Mouse (Mus musculus) MEL-GATA-1-ER (cell line): Measurements from ENCODE around the gene Fgfr2.

ENCODE experiments used
- DNase-seq: peaks from one replicate; pipeline ENCODE4 v3.0.0-alpha.2; 2012; ENCODE audit warnings: low read depth; ENCODE audit errors: extremely low read depth

The Fgfr2 gene

GRCm38 (mm10) chr7:130788950-130789349 lies 2334.2 kb downstream of the Fgfr2 start:
- no peak for DNase-seq

- no peak for DNase-seq
These were observed 2335.6 kb downstream of the Fgfr2 start for GRCm38 (mm10) chr7:130787537-130787936.

- no peak for DNase-seq
These were observed 2336.4 kb downstream of the Fgfr2 start for GRCm38 (mm10) chr7:130786708-130787107.

DNA sequence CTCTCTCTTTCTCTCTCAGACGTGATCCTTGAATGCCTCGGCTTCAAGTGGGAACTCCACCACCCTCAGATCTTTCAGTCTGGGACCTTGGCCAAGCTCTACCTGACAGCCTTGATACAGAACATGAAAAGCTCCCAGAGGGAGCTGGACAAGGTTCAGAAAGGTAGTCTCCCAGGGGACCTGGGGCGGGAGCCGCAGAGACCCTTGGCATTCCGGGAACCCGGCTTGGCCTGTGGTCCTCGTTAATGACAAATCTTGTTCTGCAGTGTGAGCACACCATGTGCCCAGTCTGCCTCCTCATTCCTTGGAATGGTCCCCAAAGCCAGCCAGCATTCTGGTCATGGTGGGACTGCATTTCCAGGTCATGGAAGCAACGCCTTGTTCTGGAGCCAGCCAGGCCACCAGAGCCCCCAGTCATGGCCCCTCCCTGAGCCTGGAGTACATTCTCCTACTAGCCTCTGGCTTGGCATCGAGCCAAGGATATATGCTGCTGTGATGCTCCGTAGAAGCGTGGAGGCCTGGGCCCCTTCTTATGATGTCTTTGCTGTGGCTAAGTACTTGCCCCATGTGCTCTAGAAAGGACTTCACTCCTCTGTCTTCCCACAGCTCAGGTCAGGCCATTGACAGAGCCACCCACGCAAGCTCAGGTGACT lies 2337.1 kb downstream of the Fgfr2 start:
- no peak for DNase-seq

DNA sequence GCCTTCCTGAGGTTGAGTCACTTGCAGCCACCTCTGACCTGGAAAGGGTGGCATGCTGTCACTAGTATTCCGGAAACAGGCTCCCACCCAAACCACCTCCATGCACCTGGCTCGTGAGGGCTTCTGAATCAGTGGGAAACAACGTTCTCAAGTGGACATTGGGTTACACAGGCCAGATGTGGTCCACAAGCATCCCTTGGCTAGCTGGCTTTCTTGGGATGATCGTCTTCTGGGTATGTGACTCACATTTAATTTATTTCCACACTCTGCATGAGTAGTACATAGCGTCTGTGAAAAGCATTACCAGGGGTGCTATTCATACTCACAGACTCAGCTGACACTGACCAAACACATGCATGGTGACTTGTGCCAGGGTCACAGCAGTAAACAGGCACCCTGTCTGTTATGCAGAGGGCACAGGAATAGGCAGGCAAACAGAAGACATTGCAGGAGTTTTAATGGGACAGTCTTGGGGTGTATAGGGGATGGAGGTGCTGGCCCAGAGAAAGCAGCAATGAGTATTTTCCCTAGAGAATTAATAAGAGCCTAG lies 2340.6 kb downstream of the Fgfr2 start:
- no peak for DNase-seq

- DNase-seq = no peak
These were observed 2342.2 kb downstream of the Fgfr2 start for GRCm38 (mm10) chr7:130780866-130781419.

GRCm38 (mm10) chr7:130773914-130774630 lies 2349.1 kb downstream of the Fgfr2 start, which contains the start of gene Btbd16:
TSS of gene Btbd16 (plus strand) at chr7:130774069.
- peak; percentile 63 for DNase-seq

DNA sequence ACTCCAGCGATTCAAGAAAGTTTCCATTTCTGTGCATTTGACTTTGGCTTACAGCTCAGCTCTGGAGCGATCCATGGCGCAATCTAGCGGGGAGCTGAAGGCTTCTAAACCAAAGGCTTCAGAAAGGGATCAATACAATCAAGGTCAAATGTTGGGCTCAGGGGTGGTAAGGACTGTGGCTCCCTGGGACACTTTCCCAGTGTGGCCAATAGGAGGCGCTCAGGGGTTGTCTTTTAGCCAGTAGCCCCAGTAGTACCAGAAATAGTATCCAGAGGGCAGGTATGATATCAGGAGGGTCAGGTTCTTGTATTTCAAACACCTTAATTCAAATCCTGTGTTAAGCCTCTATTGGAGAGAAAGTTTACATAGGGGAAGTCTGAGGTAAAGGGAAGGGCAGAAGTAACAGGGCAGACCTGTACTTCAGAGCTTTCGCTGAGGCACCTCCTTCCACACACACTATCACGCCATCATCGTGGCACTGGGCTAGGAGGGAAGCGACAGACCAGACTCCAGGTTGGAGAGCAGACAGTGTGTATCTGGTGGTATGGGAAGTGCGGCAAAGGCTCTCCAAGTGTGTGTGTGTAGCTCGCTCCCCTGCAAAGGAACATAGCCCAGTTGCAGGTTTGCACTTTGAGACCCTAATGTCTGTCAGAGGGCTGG lies 2349.8 kb downstream of the Fgfr2 start:
- peak; percentile 32 for DNase-seq

DNA sequence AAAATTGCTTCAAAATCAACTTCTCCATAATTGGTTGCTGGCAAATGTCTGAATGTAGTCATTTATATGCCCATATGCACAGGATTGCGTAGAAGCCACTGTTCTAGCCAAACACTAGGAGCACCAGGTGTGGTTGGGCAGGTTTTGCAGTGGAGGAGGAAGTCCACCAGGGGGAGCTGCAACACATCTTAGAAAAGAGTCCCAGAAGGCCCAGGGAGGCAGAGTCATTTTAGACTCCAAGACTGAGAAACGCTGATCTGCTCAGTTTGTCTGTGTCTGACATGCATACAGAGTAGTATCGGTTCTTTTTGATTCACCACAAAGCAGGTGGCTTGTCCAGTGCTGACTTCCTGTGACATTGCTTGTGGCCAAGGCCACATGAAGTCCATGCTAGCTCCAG lies 2352.4 kb downstream of the Fgfr2 start:
- peak; percentile 50 for DNase-seq

- no peak for DNase-seq
These were observed 2355.0 kb downstream of the Fgfr2 start for GRCm38 (mm10) chr7:130768151-130768550.

GRCm38 (mm10) chr7:130766411-130767170 lies 2356.6 kb downstream of the Fgfr2 start:
- no peak for DNase-seq

GRCm38 (mm10) chr7:130764160-130764559 lies 2359.0 kb downstream of the Fgfr2 start:
- no peak for DNase-seq

DNA sequence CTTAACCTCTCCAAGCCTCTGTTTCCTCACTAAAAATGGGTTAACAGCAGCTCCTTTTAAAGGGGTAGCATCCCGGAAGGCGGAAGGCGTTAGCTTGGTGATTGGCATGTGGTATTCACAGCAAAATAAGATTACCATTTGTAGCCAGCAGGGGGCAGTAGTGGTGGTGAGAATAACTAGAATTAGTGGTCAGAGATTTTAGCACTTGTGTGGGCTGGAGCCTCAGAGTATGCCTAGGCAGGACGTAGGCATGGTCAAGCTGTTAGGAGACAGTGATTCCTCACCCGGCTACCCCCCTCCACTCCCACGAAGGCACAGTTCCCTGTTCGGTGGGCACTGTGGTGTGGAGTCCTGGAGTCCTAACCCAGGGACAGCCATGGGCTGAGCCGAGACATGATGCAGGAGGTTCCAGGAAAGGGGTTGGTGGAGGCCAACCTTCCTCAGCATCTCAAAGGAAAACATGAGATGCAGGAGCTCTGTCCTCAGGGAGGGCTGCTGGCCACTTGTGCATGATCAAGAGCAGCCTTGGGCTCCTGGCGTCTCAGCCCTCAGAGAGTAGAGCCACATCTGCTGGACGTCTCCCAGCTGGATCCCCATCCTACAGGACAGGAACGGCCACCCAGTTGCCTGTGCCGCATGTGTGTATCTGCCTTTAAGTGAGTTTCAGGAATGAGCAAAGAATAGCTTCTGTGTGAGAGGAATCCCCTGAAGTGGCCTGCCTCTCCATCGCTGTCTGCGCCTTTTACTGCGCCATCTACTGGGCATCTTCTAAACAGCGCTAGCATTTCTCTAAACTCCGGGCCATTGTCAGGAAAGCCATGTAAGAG lies 2360.9 kb downstream of the Fgfr2 start:
- DNase-seq = peak; percentile 53

- no peak for DNase-seq
These were observed 2365.8 kb downstream of the Fgfr2 start for GRCm38 (mm10) chr7:130757326-130757865.

- no peak for DNase-seq
These were observed 2366.8 kb downstream of the Fgfr2 start for GRCm38 (mm10) chr7:130756343-130756835.

GRCm38 (mm10) chr7:130754790-130755189 lies 2368.4 kb downstream of the Fgfr2 start:
- no peak for DNase-seq

DNA sequence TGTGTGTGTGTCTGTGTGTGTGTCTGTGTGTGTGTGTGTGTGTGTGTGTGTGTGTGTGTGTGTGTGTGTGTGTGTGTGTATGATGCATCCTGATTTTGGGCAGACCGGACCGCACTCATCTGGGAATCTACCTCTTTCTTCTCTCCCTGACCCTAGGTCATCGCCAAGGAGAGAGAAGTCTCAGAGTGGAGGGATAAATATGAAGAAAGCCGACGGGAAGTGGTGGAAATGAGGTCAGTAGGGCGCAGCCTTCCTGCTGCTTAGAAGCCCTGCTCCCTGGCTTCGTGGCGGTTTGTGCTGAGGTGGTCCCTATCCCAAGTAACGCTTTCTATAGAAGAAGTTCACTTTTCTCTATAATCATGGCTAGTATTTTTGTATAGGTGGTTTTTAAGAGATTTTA lies 2371.5 kb downstream of the Fgfr2 start:
- no peak for DNase-seq

DNA sequence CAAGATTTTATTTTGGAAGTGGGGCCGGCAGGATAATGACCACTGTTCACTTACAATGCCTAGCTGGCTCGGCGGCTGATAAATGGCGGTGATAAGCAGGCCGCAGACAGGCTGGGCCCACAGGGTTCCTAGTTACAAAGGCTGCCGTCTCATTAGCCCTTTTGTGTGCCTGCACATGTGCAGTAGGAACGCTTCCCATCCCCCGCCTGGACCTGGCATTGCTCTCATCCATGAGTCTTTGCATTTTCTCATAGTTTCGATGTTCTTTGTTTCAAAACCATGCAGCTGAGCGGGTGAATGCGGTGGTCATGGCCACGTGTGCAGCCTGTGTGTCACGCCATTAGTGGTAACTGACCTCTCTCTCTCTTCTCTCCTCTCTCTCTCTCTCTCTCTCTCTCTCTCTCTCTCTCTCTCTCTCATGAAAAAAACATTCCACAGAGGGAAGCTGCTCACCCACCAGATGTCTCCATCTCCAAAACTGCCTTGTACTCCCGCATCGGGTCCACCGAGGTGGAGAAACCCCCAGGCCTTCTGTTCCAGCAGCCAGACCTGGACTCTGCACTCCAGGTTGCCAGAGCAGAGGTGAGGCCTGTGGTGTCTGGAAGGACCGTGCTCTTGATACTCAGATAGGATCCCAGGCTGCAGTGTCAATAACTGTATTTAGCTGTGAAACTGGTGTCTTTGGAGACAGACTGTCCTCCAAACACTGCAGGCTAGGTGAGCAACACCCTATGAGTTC lies 2372.2 kb downstream of the Fgfr2 start:
- DNase-seq = no peak

- no peak for DNase-seq
These were observed 2374.0 kb downstream of the Fgfr2 start for GRCm38 (mm10) chr7:130749165-130749564.
